Mouse (Mus musculus): ENCODE measurements around the gene Rhbdl3.

Rhbdl3 gene

GRCm38 (mm10) chr11:80384461-80384860 lies 83.7 kb downstream of the Rhbdl3 start:
- no peak for DNase-seq (ENCODE audit: low read depth)

GRCm38 (mm10) chr11:80385055-80385454 lies 84.3 kb downstream of the Rhbdl3 start:
- DNase-seq (ENCODE audit: low read depth), result no peak

DNA sequence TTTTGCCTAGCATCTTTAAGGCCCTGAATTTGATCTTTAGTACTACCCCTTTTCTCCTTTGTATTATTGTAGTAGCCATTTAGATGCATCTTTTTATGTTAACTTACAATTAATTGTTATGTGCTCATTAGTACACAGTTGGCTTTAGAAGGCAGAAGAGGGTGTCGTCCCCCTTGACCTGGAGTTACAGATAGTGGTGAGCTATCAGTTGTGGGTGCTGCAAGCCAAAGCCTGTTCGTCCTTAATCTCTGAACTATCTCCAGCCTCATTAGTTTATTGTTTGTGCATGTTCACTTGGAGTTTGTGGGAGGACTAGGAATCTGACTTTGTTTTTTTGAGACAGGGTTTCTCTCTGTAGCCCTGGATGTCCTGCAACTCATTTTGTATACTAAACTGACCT lies 86.1 kb downstream of the Rhbdl3 start:
- no peak for DNase-seq (ENCODE audit: low read depth)

- no peak for DNase-seq (ENCODE audit: low read depth)
Observed at GRCm38 (mm10) chr11:80389885-80390284, 89.2 kb downstream of the Rhbdl3 start.

DNA sequence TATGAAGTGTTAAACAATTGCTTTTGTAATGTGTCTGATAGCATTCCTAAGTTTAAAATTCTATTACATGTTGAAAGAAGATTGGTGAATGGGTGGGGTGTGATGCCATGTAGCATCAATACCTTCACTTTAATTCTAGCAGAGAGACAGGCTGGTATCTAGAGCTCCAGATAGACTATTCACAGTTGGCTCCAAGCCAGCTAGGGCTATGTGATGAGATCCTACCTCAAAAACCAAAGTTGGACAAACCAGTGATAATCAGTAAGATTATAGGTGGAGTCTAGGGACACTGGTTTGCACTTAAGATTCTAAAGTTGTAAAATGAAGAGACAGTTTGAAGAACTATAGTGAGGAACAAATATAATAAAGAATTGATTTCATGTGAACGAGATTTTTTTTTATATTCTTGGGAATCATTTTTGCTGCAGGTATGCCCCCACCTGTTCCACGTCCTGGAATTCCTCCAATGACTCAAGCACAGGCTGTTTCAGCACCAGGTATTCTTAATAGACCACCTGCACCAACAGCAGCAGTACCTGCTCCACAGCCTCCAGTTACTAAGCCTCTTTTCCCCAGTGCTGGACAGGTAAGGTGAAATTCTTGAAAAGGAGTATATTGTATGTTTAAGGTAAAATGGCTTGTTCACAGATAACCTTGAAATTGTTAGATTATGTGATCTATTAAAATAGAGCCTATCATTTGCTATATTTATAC lies 90.9 kb downstream of the Rhbdl3 start:
- DNase-seq (ENCODE audit: low read depth), result no peak

- DNase-seq (ENCODE audit: low read depth), result no peak
Observed at GRCm38 (mm10) chr11:80395930-80396329, 95.2 kb downstream of the Rhbdl3 start.

- no peak for DNase-seq (ENCODE audit: low read depth)
Observed at GRCm38 (mm10) chr11:80396617-80397016, 95.9 kb downstream of the Rhbdl3 start.

All from c-Kit-positive CD71-negative TER-119-negative erythroid progenitor cells, embryonic 14.5 days (primary cell).